Mouse (Mus musculus) gastrocnemius, postnatal 25 days (tissue): ENCODE measurements around the gene Polr3b. TPM values are rescaled to one million over a fixed set of nuclear protein-coding genes. Genes with fewer than 3 reads are reported as not detected.

ENCODE experiments used
- DNase-seq: peaks from one replicate; pipeline ENCODE4 v3.0.0; 2022
- total RNA-seq, 2 experiments: library from RNA; stranded (reverse); gene quantifications; 1 replicate in 1 of 2; 2 replicates in 1 of 2; pipeline ENCODE4 v1.2.3; 2021

Polr3b gene
- total RNA-seq, 2 experiments from 2014 or later, result 8.1 to 11.3 TPM

DNA sequence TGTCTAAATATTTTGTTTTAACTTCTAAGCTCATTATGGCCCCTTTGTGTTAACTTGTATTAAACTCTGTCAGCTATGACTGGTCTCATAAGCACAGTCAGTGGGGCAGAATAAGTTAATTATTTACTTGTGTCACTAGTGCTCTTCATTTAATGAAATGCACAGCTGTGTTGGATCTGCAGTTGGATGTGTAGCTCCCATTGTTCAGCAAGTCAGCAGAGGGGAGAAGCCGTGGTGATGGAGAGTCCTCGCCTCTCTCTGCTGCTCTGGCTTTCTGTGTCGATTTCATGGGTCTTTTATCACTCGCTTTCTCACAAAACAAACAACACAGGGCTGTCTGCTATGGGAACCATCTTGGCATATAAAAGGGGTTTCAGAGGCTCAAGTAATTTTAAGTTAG, 88.7 kb downstream of the Polr3b start:
- no peak for DNase-seq

DNA sequence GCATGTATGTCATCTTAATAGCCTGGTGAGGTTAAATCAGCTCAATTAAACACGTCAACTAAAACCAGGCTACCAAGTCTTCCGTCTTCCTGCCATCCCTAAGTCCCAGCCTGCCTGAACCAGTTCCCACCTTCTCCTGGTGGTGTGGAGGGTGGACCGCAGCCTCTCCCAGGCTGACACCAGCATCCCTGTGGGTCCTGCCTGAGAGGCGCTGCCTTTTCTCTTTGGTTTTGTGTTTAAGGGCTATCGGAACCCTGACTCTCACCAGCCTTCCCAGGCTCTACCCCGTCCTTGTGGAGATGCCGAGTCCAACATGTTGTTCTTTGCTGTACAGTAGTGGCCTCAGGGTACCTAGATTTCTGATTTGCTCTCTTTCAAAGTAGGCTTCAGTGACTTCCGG, 89.4 kb downstream of the Polr3b start:
- DNase-seq, result no peak

DNA sequence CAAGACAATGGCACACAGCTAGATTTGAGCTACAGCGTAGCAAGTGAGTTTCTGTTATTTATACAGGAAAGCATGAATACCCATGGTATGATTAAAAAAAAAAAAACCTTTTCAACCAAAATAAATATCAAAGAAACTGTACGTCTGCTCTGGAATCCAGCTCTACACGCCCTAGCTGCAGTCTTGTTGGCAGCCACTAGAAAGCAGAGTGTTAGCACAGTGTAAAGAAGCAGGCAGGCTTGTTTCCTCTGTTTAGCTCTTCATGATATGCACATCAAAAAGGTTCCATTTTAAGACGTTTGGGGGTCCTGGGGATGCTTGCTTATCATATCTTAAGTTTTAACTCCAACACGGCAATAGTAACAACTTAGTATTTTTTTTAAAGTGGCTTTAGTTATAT, 89.8 kb downstream of the Polr3b start:
- DNase-seq, result no peak

DNA sequence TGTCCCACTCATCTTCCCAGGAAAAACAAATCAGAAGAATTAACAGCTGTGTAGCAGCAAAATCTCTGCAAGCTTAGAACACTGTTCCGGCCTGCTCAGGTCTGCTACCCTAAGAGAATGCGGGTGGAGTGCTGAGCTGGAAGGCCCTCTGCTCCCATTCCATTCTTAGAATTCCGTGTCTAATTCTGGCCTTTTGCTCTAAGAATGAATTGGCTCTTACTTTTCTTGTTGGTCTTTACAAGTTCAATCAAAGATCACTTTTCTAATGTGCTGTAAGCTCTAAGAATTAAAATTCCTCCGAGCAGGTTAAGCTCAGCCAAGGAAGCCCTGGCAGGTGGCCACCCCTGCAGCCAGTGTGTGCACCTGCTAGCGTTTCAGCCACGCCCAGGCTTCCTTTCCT, 90.4 kb downstream of the Polr3b start:
- no peak for DNase-seq

DNA sequence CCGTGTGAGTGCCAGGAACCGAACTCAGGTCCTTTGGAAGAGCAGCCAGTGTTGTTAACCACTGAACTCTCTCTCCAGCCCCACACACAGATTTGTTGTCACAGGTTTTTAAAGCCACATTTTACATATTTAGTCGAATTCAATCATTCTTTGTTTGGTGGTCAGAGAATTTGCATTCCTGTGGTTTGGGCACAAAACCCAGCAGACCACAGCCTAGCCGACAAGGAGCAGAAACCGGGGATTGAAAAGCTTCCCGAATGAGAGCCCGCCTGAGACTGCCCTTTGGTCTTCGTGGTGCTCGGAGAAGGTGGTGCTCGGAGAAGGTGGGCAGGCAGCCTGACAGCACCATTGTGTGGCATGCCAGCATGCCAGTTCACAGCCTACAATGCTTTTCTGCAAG, 91.0 kb downstream of the Polr3b start:
- no peak for DNase-seq

DNA sequence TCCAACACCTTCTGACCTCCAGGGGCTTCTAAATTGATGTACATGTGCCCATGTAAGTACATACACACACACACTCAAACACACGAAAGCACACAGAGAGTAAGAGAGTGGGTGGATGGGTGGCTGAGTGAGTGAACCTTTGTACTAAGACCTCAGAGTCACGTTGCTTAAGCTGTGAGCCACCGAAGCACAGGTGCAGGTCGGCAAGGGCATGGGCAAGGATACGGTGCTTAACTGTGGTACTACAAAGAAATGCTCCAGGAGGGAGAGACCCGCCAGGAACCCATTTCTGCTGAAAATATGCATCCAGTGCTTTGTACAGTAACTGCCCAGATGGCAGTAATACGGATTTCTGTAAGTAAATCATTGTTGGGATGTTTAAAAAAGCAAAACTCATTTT, 93.5 kb downstream of the Polr3b start:
- DNase-seq, result no peak

DNA sequence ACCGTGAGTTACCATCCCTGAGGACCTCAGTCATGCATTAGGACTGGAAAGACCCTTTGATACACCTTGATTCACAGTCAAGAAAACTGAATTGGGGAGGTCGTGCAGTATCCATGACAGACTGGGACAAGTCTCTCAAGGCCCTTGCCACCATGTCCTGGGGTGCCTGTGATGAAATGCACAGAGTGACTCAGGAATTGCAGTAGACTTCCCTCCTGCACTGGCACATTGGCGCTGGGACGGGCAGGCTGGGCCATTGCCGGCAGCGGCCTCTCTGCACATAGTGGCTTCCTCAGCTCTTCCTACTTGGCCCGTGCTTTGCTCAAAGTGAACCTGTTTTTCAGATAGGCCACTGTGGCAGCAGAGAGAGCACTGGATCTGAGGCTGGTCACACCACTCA, 94.5 kb downstream of the Polr3b start:
- DNase-seq, result no peak

DNA sequence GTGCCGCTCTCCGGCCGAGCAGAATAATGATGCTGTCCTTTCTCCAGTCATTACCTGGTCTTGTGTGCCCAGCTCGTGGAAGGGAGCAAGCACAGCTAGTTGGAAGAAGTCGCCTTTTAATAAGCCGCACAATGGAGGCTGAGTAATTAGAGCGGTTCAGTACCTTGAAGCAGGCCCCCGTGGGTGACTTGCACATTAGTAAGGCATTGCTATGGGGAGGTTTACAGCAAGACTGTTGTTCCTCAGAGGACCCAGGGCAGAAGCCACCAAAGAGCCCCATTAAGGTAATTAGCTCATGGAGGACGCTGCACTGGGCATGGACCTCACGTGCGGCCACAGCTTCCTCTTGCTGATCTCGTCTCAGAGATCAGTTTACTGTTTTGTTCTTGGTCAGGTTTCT, 100.6 kb downstream of the Polr3b start:
- no peak for DNase-seq

DNA sequence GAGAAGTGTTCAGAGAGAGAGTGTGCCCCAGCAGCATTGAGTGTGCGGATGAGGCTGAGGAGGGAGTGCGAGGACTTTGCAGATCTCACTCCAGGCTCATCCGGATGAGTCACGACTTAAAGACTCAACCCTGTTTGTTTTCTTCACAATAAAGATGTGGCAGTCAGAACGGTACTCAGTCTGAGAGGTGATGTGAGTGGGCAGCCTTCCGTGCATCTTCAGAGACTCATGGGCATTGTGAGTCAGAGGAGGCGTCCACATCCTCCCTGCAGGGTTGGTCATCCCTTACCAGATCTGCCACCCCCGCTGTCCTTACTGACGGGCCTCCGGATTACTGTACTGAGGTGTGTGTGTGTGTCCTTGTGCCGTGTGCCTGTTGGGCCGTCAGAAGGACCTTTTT, 104.9 kb downstream of the Polr3b start:
- DNase-seq, result no peak

DNA sequence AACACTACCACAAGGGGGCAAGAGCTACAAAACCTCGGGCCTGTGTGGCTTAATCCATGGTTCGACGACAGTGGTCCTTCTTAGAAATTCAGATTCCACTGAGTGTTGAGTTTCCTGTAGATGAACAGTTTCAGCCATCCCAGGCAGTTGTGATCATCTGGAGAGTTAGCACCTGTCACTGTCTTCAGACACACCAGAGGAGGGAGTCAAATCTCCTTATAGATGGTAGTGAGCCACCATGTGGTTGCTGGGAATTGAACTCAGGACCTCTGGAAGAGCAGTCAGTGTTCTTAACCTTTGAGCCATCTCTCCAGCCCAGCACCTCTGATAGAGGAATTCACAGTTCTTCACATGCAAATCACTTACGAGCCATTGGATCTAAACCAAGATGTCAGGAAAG, 105.7 kb downstream of the Polr3b start:
- no peak for DNase-seq

DNA sequence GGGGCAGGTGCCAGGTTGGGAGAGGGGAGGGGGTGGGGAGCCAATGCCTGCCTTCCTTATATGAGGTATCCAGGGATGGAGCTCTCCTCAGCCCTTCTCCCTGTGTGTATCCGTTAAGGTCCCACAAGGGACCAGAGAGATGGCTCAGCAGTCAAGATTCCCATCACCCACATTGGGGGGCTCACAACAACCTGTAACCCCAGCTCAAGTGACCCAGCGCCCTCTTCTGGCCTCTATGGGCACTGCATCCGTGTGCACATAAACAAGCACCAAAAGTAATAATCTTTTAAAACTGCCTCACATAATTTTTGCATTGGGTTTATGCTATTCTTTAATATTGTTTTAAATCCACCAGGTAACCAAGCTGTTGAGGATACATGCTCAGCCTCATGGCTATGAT, 108.0 kb downstream of the Polr3b start:
- DNase-seq, result no peak

DNA sequence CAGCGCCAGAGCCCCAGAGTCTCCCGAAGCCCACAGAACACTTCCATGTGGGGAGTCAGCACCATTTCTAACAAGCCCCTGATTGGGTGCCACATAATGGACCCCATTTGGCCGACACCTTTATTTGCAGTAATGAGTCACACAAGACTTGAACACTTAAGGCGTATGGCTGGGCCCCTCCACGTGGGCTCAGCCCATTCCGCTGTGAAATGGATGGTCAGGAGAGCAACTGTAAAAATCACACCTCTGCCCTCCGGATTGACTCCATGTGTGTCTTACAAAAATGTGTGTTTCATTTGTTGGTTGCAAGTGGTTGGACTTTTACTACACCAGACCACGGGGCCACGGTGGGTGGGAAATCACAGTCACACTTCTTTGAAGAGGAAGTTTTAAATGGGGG, 108.9 kb downstream of the Polr3b start:
- DNase-seq, result no peak

DNA sequence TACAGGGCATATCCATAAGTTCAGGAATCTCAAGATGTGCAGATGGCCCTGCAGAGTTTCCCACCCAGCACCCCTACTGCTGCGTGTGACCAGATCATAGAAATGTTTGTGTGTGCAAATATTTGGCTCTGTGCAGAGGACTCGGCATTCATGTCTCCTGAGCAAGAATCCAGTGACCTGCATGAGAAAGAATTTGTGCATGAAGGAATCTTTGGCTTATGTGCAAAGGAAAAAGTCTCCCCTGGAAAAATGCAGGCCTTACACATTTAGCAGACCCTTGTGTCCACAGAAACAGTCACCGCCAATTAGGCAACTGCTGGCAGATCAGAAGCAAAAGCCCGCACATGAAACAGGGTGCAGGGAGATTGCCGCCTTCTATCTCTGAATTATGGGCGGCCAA, 111.4 kb downstream of the Polr3b start:
- no peak for DNase-seq

DNA sequence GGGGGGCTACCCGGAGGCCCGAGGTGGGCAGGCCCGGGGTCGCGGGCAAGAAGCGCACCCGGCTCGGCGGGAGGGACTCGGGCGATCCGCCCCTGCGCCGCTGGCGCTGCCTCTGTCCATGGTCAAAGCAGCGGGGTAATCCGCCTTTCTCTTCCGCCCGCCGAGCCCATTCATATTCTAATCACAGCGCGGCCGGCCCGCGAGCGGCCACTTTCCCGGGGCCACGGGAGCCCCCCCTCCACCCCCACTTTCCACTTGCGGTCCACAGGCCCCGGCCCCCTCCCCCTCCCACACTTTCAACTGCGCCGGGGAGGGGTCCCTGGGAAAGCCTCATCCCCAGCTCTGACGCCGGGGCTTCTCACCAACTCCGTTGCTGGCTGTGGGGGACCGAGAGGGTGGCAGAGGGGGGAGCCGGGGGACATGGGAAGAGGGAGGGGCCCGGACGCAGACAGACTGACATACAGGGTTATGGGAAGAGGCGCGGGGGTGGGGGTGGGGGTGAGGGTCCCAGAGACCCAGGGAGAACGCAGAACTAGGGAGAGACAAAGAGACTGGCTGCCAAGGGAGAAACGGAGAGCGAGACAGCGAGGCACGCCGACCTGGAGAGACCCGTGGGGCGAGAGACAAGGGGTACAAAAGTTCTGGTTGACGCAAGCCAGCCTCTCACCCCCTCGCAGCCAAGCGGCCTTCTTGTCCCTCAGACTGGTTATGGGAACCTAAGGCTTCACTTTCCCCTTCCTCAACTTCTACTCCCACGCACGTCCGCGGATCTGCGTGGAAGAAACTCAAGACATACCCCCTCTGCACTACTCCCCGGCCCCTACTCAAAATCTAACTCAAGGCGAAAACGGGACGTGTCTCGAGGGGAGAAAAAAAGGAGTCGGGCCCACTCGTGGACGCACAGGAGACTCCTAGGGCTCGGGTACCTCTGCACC, 133.0 kb downstream of the Polr3b start:
- no peak for DNase-seq

DNA sequence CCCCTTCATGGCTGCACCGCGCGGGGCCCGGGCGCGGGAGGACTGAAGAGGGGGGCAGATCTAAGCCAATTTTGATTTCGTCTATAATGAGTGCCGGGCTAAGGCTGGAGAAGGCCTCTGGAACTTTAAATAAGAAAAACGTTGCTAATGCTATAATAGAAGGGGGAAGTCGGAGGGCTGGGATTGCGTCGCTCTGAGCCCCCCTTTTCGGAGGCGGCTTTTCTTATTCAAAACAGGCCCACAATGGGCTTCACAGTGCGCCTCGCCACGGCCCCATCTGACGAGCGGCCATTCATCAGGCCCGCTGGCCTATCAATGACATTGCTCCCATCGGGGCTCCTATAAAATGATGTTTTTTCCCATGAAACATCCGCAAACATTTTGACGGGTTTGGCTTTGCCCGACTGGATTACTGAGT, 133.7 kb downstream of the Polr3b start, which contains the start of gene Rfx4:
Gene Rfx4 (plus strand): TSS at position 277 of the 418 bp plus-strand sequence.
- no peak for DNase-seq

DNA sequence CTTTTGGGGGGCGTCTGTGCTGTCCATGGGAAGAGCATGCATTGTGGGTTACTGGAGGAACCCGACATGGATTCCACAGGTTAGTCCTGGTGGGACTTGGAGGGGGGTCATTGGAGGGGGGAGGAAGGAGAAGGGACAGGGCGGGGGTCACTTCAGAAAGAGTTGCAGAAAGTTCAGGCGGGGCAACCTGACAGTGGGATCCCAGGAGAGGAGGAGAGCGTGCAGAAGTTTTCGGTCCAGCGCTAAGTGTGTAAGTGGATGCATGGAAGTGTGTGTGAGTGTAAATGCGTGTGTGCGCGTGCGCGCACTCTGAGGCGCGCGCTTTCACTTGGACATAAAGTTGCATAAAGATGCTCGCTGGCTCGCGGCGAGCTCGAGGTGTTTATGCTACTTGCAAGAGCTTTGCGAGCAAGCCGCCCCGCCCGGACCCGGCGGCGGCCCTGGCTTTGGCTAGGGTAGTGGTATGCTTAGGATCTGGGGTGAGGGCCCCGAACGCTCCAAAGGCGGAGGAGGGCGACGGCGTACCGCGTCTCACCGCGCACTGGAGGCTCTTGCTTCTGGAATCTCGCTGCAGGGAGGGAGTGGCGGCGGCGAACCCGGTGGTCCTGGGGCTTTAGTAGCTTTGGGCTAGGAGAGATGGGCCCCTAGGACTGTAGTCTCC, 134.5 kb downstream of the Polr3b start:
- DNase-seq, result no peak

DNA sequence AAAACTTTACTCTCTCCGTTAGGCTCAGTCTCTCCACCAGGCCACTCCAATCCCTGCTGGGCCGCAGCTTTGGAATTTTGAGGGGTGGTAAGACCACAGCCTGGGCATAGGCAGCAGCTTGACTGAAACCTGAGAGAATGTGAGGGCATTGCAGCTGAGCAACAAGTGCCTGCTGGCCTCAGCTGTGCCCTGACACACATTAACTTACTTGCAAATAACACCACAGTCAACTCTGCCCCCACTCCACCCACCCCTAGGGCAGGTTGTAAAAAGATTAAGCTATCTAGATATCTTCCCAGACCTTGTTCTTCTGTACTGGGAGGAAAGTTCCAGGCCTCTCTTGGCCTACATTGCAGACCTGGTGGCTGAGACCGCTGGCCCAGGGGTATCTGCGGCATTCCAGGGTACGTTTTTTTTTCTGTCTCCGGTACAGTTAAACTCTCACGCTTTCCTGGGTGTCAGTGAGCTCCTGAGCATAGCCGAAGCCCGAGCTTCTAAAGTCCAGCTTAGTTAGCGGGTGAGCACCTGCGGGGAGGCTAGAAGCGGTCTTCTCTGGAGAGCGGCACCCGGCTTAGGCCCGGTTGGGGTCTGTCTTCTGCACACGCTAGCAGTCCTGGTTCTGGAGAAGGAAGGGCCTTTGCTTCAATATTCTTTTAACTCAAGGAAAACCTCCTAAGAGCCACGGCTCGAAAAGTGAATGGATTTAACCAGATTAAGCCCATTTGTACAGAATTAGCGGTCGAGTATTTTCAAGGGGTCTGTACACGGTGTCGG, 135.5 kb downstream of the Polr3b start:
- DNase-seq, result no peak

DNA sequence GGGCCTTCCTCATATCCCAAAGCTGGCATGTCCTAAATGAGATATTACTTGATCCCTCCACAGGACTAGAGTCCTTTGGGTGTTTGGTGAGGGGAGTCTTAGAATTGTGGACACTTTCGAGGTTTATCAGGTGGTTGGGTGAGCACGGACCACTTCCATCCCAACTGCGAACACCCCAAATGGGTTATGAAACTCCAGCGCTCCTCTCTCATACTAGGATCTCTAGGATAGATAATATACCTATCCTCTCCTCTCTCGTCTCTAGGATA, 136.0 kb downstream of the Polr3b start:
- no peak for DNase-seq

DNA sequence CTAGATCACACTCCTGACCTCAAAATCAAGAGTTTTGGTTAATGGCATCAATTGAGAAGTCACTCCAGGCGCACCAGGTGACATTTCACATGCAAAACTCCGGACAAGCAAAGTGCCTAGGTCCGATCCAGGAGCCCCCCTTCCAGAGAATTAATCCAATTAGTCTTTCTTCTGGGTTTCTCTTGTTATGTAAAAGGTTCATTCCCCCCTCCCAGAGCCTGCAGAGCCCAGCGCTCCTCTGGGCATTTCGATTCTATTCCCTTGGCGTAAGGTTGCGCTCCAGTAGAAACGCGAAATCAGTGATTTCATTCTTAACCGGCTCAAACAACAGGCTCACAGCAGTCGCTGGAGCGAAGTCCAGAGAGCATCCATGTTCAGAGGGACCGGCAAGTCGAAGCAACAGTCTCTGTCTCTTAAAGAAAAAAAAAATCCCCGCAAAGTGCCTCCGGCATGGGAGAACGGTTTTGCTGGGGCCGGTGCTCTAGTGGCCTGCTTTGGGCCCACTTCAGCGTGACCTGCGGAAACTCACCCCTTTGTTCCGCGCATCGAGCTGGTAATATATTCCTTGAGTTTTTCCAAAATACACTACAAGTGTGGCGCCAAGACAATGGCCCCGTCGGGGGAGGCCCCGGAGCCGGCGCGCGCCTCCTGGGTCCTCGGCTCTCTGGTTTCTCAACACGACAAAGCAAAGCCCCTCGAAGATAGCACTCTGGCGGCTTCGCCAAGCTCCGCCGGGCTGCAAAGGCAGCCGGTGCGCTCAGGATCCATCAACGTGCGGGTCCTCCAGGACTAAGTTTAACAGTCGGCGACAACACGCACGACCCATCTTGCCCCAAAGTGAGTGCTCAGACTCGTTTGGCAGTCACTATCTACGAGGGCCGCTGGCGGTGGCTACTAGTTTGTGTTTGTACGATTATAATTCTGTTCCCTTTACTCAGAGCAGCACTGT, 136.7 kb downstream of the Polr3b start:
- DNase-seq, result no peak

DNA sequence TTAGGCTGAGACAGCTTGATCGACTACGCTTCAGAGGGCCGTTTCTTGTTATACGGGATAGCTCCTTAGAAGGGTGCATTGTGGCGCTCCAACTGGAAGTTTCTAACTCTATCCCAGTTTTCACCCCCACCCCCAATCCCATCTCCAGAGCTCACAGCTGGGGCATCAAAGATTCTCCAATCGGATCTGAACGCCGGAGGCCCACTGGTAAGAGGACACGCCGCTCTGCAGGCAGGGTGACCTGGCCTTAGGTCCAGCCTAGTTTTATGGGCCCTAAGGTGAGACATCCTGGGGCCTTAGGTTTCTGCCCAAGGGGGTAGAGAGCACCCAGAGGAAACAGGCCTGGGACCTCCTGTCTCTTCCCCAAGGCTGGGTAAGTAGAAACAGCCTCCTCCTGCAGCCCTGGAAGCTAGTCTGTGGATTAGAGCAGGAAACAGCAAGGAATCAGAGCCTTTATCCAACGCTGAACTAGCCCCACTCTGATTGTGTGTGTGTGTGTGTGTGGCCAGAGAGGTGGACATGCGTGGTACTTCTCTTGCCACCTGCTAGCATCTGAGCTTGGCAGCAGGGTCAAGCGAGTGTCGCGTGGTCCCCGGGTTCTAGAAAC, 137.5 kb downstream of the Polr3b start:
- no peak for DNase-seq
